Comparison of ENCODE assay signal across 11 mouse cellular contexts in the genomic region with DNA sequence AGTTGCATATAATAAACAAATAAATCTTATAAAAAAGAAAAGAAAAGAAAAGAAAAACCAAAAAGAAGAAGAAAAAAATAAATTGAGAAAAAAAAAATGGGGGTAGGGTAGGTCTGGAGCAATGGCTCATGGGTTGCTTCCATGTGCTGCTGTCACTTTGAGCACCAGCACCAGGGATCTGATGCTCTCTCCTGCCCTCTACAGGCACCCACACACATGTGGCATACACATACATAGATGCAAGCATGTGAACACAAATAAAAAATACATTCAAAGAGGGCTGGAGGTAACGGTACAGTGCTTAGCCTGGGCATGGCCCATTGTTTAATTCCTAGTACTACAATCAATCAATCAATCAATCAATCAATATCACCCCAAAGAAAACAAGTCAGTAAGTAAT.
DNase-seq lines count a peak whose midpoint lies in the region; ATAC-seq lines count a peak whose summit lies in the region.
"Had no signal": no experiment of that assay in that cellular context is flagged by ENCODE, and none has a peak within 500 bp of the region (broad histone marks: within the 10 kb centered on the region; RNA-seq: fewer than 3 reads in every experiment).

No protein-coding gene starts in this region.

- no peak overlapping the region for H3K27ac ChIP-seq in midbrain, embryonic 12.5 days (replicated peaks)
- H3K27ac ChIP-seq in midbrain, embryonic 13.5 days, result no peak overlapping the region
- H3K27ac ChIP-seq: forebrain, embryonic 15.5 days had no signal

- DNase-seq in embryo, embryonic 10 days (ENCODE audit: low spot score), result peak; percentile 50
- no peak for DNase-seq in embryo, embryonic 11 days
- DNase-seq in thymus, postnatal 14 days, result peak; percentile 76
- no peak for DNase-seq in spleen, postnatal 14 days (ENCODE audit: low spot score in 2 of 2)
- DNase-seq in Muller cell, postnatal 12 days (ENCODE audit: inconsistent ontology term), result no peak
- DNase-seq: cerebellum, adult 11 months had no signal

- H3K4me2 ChIP-seq in midbrain, embryonic 12.5 days (replicated peaks), result no peak overlapping the region
- no peak overlapping the region for H3K4me2 ChIP-seq in midbrain, embryonic 13.5 days (replicated peaks)
- H3K4me2 ChIP-seq: forebrain, embryonic 15.5 days; midbrain, embryonic 11.5 days had no signal

- no peak overlapping the region for H3K9ac ChIP-seq in midbrain, embryonic 12.5 days (replicated peaks)
- H3K9ac ChIP-seq in midbrain, embryonic 13.5 days (replicated peaks), result no peak overlapping the region
- H3K9ac ChIP-seq: forebrain, embryonic 15.5 days had no signal

- no peaks in the 10 kb centered on the region for H3K36me3 ChIP-seq in midbrain, embryonic 12.5 days
- H3K36me3 ChIP-seq in midbrain, embryonic 13.5 days, result no peaks in the 10 kb centered on the region
- H3K36me3 ChIP-seq: forebrain, embryonic 15.5 days had no signal

- 0 out of 2 replicates have a peak, but pooled peaks have one; percentile 47 for ATAC-seq in midbrain, embryonic 12.5 days (ENCODE audit: low FRiP score, low read depth)
- ATAC-seq in midbrain, embryonic 13.5 days, result no peak
- peak; percentile 49; the same call in 1 of the 2 replicates for ATAC-seq in granulocyte monocyte progenitor cell, adult 5-6 weeks (replicated peaks; ENCODE audit: poor library complexity, severe bottlenecking)
- ATAC-seq: forebrain, embryonic 15.5 days had no signal

- H3K4me1 ChIP-seq in midbrain, embryonic 12.5 days, result no peaks in the 10 kb centered on the region
- no peaks in the 10 kb centered on the region for H3K4me1 ChIP-seq in midbrain, embryonic 13.5 days (replicated peaks)
- H3K4me1 ChIP-seq: forebrain, embryonic 15.5 days had no signal

- H3K4me3 ChIP-seq in midbrain, embryonic 12.5 days, result no peak overlapping the region
- no peak overlapping the region for H3K4me3 ChIP-seq in midbrain, embryonic 13.5 days (replicated peaks)
- H3K4me3 ChIP-seq: forebrain, embryonic 15.5 days had no signal

- no peaks in the 10 kb centered on the region for H3K27me3 ChIP-seq in midbrain, embryonic 12.5 days
- H3K27me3 ChIP-seq in midbrain, embryonic 13.5 days, result no peaks in the 10 kb centered on the region
- H3K27me3 ChIP-seq: forebrain, embryonic 15.5 days had no signal

- WGBS in midbrain, embryonic 12.5 days, result 88% methylated on average over 1 of the region's 1 CpGs
- 83% methylated on average over 1 of the region's 1 CpGs for WGBS in midbrain, embryonic 13.5 days

- no peaks in the 10 kb centered on the region for H3K9me3 ChIP-seq in midbrain, embryonic 12.5 days
- H3K9me3 ChIP-seq in midbrain, embryonic 13.5 days, result no peaks in the 10 kb centered on the region
- H3K9me3 ChIP-seq: forebrain, embryonic 15.5 days had no signal

Comparison
In these comparisons a context has a peak if more than half of its experiments do, and no peak if none do; other contexts are left out.
1. DNase-seq: peak in embryo, embryonic 10 days (single experiment) and thymus, postnatal 14 days (single experiment); none in embryo, embryonic 11 days (single experiment), spleen, postnatal 14 days (0 of 2) and Muller cell, postnatal 12 days (single experiment).